Mouse (Mus musculus) adrenal gland, postnatal 14 days (tissue): ENCODE results near the gene Ugt2b5. TPM values are rescaled to one million over a fixed set of nuclear protein-coding genes. Genes with fewer than 3 reads are reported as not detected.
"Not testable (repeated sequence)": the region's sequence is repeated elsewhere in the genome, so short reads cannot be mapped to it uniquely, and the experiment has no call there.

Experiments
- DNase-seq: peaks from one replicate; pipeline ENCODE4 v3.0.0; 2021; ENCODE audit warnings: mixed read lengths
- long read RNA-seq, 2 experiments: library from polyadenylated mRNA; stranded (forward); transcript quantifications; one replicate each; pipeline ENCODE4 v2.0.0; 2021
- total RNA-seq: library from RNA; stranded (reverse); gene quantifications from 2 replicates; pipeline ENCODE4 v1.2.3, GENCODE M21; 2021

Ugt2b5 gene
- 0.38 and 15.4 TPM in 2 replicates for total RNA-seq
- long read RNA-seq, experiment 1, partial matches to known transcripts, result 0 of 2 reads
- long read RNA-seq, experiment 1, other reads (novel, unspliced or antisense), result 0 of 2 reads
- long read RNA-seq, experiment 2, transcript Ugt2b5-201 (6 exons, 1,858 nt), result major isoform, 40 of 42 reads
- long read RNA-seq, experiment 2, partial matches to known transcripts, result 0 of 42 reads
- long read RNA-seq, experiment 2, other reads (novel, unspliced or antisense), result 2 of 42 reads

GRCm38 (mm10) chr5:87140196-87140595, at the start of gene Ugt2b5:
Gene Ugt2b5, minus strand, starts transcription at chr5:87140318.
- not testable (repeated sequence) for DNase-seq

DNA sequence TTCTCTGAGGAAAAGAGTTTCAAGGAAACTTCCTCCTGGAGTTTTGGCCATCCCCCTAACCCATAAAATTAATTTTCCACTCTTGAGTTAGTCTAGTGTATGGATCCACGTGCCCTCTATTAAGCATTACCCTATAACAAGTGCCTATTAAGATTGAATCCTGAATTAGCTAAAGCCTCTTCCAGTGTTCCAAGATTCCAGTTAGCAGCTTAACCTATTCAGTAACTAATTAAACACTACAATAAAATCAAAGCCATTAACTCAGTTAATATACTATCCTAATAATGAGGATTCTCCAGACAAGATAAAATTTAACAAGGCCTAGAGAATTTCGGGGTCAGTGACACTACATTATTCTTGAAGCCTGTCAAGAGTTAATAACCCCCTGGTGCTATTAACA, 35.7 kb upstream of the Ugt2b5 start:
- DNase-seq, result not testable (repeated sequence)

DNA sequence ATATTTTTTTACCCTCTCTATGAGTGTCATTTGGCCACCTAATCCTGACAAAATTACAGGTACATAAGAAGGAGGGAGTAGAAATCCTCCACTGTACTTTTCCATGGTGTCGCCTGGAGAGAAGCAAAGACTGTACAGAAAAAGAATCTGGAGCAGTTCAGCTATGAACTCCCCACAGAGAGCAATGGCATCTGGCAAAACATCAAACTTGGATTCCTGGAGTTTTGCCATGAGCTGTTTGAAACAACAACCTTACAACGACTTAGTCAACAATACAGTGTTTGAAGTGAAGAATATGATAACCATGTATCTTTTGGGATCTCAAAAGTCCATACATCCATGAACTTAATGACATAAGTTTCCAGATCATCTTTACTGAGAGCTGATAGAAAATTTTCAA, 34.6 kb upstream of the Ugt2b5 start:
- peak; percentile 5 for DNase-seq

DNA sequence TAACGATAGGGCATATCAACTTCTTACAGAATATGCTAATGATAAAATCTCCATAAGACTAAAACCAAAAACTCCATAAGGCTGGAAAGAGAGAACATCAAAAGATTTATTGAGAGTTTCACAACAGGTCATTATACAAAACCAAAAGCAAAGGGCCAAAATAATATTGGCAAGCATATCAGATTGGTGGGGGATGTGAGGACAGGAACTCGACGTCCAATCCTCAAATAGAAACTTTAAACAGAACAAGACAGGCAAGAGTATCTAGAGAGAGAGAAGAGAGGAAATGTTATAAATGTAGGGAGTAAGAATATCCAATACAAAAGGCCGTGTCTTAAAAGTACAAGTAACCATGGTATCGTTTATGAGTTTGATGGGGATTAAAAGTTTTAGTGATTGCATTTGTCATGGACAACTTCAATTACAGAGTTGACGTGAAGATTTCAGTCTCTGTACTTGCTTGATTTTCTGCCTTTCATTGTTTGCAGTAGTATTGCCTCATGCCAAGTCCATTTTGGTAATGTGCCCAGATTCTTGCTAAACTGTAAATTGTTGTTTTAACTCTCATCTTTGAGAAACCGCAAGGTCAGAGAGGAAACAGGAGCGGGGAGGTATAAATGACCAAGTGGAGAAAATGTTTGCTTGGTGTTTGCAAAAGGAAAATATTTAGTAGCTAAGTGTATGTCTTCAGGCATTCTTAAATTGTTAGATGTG, 7.8 kb upstream of the Ugt2b5 start:
- peak; percentile 56 for DNase-seq

GRCm38 (mm10) chr5:87142865-87143456, 2.8 kb upstream of the Ugt2b5 start:
- peak; percentile 45 for DNase-seq

- not testable (repeated sequence) for DNase-seq
Measured at GRCm38 (mm10) chr5:87103697-87104096, 36.4 kb downstream of the Ugt2b5 start.

DNA sequence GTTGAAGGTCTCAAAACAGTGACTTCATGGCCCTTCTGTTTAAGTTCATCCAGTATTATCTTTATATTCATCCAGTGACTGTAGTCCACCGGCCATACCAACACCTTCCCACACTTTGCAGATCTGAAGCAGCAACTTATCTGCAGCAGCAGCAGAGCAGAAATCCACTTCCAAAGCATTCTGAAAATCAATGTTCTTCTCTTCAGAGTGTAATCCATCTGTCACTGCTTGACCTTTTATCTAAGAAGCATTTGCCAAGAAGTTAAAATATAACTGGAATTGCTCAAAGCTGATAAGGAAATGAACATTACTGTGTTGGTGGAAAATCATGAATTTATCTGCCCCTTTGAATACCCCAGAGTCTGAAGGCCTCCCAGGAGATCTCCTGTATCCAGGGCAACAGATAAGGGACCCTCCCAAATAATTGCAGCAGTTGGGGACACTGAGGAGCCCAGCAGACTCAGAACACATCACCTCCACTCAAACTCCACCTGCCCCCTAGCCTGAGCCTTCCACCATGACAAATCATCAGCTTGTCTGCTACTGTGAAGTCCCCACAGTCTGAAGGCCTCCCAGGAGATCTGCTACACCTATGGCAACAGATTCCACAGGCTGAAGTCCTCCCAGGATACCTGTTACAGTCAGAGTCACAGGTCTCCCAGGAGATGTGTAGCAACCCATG, 47.6 kb downstream of the Ugt2b5 start, which contains the start of gene Ugt2b36:
Ugt2b36 (minus strand) TSS at position 210 of the 682 bp plus-strand sequence.
- DNase-seq, result no peak

GRCm38 (mm10) chr5:87091111-87091510, 49.0 kb downstream of the Ugt2b5 start:
- no peak for DNase-seq

GRCm38 (mm10) chr5:87089264-87089663, 50.9 kb downstream of the Ugt2b5 start:
- no peak for DNase-seq

- no peak for DNase-seq
Measured at GRCm38 (mm10) chr5:87086269-87086668, 53.8 kb downstream of the Ugt2b5 start.

Other genes with a start within 250 kb of the Ugt2b5 start
- 0.68 and 23.5 TPM in 2 replicates for gene Ugt2b34, start 233.4 kb downstream of the Ugt2b5 start, total RNA-seq
- gene Ugt2b1, start 213.8 kb downstream of the Ugt2b5 start, total RNA-seq, result 0.68 and 22.2 TPM in 2 replicates
- gene Ugt2b35, start 139.5 kb downstream of the Ugt2b5 start, total RNA-seq, result 0.26 and 6.3 TPM in 2 replicates
- 3.0 and 47.7 TPM in 2 replicates for gene Ugt2b36, start 47.8 kb downstream of the Ugt2b5 start, total RNA-seq
- gene Ugt2b37, start 114.5 kb upstream of the Ugt2b5 start, total RNA-seq, result 0.74 TPM in 1 of 2 replicates, not detected in the other
- 5.0 TPM in 1 of 2 replicates, not detected in the other for gene Ugt2a3, start 196.9 kb upstream of the Ugt2b5 start, total RNA-seq